Mouse (Mus musculus) stomach, embryonic 16.5 days (tissue): ENCODE measurements around the gene Coa5. TPM values are rescaled to one million over a fixed set of nuclear protein-coding genes. Genes with fewer than 3 reads are reported as not detected.

Experiments used
- polyA plus RNA-seq: library from polyadenylated mRNA; unstranded; fragments of >200 nt; fragmentation: Nextera tagmentation; extraction: Ambion mirVana; gene quantifications from 2 replicates; pipeline ENCODE4 v1.2.1, GENCODE M21; 2015

Gene Coa5
- polyA plus RNA-seq, 1 experiment from 2014 or later = 47.7 TPM

Other genes starting within 250 kb of the Coa5 start
- gene Cnga3, start 215.7 kb downstream of the Coa5 start, polyA plus RNA-seq = 1.1 and 1.3 TPM in 2 replicates
- gene Inpp4a, start 130.2 kb downstream of the Coa5 start, polyA plus RNA-seq = 18.2 and 18.8 TPM in 2 replicates
- 123 and 131 TPM in 2 replicates for gene Unc50, start within 50 bp of the Coa5 start, polyA plus RNA-seq
- 20.3 and 27.1 TPM in 2 replicates for gene Mgat4a, start 110.9 kb upstream of the Coa5 start, polyA plus RNA-seq